Mouse (Mus musculus) cerebellum, postnatal 4 days (tissue): ENCODE measurements at regions not wholly inside any gene's neighbourhood (a gene's known extent, or its start where the extent isn't known, plus 50 kb on each side); places are given as distances from the start of the nearest gene placed in this dataset.

ENCODE experiments used
- DNase-seq, 2 experiments: peaks; one replicate each; pipeline ENCODE4 v3.0.0; 2022; ENCODE audit warnings: low spot score in 2 of 2, mixed read lengths in 1 of 2

DNA sequence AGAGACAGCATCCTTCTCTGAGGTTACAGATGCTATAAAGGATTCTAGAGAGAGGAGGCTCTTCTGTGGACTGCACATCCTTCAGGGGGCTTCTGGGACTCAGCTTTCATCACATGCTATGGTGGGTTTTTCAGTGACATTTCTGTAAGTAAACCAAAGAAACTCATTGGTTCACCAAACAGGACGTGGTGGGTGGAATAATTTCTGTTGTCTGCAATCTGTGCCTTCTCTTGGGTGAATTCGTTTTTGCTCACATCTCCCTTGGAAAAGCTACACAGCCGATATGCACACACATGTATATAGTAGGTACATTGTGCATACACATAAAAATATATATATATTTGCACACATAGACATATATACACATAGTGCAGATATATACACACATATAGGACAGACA lies 110.2 kb downstream of the Chst1 start:
- DNase-seq, result no peak

DNA sequence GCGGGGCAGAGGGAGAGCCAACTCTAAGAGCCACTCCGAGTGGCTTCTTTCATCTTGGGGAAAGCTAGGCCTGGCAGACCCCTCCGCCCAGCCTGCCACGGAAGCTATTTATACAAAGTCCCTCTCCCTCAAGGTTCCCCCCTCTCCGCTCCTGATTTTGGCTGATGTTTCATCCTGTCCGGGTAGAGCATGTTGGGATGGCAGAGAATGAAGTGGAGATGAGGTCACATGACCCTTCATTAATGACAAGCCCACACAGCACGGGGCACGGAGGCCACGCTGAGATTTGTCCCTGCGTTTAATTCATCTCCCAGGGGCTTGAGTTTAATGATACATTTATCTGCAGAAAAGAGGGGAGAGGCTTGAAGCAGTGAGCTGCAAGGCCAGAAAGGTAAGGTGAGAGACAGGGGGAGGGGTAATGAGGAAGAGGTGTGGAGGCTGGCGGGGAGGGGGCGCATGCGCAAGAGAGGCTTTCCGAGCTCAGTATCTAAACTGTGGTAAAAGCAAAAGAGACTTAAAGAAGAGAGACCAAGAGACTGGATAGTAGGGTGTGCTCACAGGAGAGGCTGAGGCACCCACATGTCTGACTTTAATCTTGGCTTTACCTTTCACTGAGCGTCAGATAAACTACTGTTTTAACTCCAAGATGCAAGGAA lies 111.7 kb downstream of the Chst1 start:
- DNase-seq, result no peak

DNA sequence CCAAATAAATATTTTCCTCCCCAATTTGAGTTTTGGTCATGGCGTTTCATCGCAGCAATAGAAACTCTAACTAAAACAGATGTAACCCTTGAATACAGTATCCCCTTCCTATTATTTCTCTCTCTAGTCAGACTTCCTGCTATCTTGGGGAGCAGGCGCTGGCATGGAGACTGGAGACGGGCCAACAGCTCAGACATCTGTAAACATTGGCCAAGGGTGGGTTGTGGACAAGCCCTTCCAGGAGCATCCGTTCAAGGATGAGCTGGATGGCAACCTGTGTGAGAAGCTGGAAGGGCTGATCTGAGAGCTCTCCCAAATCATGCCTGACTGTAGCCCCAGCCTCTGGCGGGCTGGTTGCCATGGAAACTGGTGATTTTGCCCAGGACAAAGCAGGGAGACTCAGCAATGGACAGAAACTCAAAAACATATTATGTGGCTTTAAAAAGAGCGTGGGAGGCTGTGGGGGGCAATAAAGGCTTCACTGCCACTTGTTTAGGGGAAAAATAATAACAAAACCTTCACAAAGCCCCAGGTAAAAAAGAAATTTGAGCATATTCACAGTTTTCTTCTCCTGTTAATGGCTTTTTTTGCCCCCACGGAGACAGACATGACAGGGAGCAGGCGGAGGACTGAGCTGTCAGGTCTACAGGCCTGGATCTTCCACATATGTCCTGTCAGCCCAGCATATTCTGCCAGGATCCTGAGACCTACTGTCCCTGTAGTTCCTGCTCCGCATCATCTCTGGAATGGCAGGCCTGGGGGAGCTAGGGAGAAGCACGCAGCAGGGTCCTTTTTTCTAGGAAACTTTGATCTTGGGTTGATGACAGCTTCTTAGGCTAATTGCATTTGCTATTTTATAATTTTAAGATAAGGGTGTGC lies 113.0 kb downstream of the Chst1 start:
- DNase-seq, result peak in 1 of 2 experiments; percentile 60

DNA sequence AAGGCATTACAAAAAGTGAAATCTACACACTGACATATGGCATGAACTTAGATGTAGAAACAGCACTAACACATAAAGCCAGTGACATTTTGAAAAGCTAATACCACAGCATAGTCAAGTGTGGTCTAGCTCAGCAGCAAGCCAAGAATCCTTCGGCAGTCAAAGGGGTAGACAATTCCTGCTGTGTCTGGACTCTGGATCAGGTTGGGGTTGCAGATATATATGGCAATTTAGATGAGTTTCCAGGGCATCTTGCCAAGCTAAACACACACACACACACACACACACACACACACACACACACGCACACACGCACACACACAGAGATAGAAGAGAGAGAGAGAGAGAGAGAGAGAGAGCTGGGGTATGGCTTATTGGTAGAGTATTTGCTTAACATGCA lies 118.2 kb downstream of the Chst1 start:
- DNase-seq, result no peak

DNA sequence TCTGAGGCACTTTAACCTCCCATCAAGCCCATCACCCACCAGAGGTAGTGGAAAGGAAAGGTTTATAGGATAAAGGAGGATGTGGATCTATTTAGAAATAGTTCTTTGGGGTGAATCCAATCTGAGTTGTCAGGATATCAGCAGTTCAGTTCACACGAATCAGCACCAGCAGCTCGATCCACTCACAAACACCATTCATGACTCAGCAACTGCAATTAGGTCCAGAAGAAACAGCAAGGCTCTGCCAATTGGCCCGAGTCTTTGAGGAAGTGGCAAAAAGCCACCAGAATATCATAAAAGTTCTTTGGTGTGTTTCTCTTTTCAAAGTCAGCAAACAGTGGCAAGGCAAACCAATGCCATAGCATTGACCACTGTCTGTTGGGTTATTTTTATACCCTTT lies 122.4 kb downstream of the Chst1 start:
- DNase-seq, result no peak

DNA sequence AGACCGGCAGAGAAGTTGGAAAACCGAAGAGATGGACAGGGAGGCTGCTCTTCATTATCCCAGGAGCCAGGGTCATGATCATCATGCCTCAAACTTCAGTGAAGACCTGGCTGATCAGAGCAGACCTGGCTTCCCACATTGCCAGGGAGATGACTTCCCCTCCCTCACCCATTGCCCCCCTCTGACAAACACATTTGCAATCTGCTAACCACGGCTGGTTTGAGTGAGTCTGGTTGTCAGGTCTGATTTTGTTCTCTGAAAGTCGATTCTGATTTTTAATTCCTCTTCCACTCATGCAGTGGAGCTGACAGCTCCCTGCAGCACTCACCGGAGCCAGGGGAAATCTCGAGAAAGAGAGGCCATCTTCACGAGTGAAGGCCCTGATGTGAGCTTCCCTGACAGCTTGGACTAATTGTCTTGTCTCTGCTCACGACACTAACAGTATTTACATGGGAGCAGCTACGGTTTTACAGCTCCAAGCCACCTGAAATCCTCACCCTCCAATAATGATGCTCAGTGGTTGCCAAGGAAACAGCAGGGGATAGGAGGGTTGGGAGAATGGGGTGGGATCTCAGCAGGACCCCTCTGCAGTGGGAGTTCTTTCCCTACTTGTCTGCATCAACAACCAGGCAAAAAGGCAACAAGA lies 124.2 kb downstream of the Chst1 start:
- DNase-seq, result no peak

- DNase-seq, result no peak
Observed at GRCm38 (mm10) chr2:92726640-92727039, 127.1 kb downstream of the Chst1 start.

- DNase-seq, result no peak
Observed at GRCm38 (mm10) chr2:92727241-92727640, 127.7 kb downstream of the Chst1 start.

DNA sequence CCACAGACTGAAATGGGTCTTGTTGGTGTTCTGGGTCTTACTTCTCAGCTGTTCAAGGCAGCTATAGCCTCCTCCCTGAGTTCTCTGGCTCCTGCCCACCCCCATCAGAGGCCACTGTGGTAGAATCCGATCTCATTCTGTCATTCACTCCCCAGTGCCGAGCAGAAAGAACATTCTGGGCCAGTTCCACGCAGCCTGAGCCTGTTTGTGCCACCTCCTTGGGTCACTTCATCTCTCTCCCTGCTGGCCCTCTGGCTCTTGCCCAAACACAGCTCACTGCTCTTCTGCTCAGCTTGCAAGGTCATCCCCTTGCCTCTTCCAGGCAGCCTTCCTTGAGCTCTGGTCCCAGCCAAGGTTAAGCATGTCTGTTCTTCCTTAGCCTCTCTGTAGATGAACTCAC lies 128.9 kb downstream of the Chst1 start:
- DNase-seq, result no peak

DNA sequence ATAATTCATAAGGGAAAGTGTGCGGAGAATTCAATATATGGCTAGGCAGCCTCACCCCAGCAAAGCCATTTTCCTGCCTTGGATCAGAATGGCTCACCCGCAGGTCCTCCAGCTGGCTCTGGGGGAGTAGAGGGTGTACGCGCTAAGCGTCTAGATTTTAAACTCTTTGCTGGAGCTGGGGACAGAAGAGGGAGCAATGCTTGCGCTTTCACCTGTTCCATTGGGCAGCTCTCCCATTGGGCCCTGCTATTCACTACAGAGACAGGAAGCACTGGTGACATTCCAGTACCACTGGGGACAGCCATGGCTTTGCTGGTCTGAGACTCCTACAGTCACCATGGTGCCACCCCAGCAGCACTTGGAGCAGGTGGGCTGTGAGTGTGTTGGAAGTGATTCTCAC lies 130.9 kb downstream of the Chst1 start:
- DNase-seq, result no peak

DNA sequence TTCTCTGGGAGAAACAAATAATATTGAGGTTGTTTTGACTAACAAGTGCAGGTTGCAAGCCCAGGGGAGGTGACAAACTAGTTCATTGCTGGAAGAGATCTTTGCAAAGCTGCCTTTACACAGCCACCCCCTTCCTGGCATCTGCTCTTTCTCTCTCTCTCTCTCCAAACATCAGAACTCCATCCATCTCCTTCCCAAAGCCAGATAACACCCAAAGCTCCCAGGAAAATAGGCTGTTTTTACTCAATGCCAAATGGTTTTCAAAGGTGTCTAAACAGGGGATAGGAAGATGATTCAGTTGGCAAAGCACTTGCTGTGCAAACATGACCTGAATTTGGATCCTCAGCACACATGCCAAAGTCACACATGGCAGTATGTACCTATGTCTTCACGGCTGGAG lies 133.9 kb downstream of the Chst1 start:
- DNase-seq, result no peak

DNA sequence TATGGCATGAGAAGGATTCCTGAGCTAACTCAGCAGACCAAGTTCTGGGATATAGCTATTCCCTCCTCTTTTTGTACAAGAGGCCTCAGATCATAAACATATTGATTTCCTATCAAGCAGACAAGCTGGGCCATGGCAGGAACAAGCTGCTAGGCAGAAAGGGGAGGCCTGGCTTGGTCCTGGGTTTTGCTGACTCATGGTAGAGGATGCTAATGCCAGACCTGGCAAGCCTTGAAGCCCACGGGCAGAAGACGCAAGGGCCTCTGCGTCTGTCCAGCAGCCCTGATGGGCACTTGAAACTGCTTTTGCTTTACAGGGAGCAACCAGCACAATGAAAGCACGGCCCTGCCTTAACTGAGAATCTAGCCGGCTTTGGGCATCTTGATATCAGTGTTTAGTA lies 136.3 kb downstream of the Chst1 start:
- DNase-seq, result no peak

GRCm38 (mm10) chr2:92737301-92737700 lies 137.8 kb downstream of the Chst1 start:
- DNase-seq, result no peak

- peak in 1 of 2 experiments; percentile 19 for DNase-seq
Observed at GRCm38 (mm10) chr2:92739576-92739975, 140.1 kb downstream of the Chst1 start.

- DNase-seq, result no peak
Observed at GRCm38 (mm10) chr2:92740776-92741295, 141.3 kb downstream of the Chst1 start.

GRCm38 (mm10) chr2:92742025-92742424 lies 142.5 kb downstream of the Chst1 start:
- DNase-seq, result no peak

DNA sequence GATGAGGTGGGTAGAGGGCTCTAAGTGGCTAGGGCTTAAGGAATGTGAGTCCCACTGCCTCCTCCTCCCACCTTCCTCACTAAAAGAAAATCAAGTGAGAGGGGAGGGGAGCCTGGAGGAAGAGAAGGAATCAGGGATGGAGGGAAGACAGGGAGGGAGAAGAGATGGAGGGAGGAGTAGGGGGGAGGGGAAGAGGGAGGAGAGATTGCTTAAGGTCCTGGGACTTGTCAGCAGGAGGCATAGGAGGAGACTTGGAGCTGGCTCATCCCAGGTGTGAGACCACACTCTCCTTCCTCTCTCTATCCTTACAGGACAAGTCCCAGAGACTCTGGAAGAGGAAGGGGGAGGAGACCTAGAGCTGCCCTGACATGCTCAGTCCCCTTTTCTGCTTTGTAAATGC lies 143.2 kb downstream of the Chst1 start:
- no peak for DNase-seq

GRCm38 (mm10) chr2:92743152-92743551 lies 143.6 kb downstream of the Chst1 start:
- DNase-seq, result no peak

DNA sequence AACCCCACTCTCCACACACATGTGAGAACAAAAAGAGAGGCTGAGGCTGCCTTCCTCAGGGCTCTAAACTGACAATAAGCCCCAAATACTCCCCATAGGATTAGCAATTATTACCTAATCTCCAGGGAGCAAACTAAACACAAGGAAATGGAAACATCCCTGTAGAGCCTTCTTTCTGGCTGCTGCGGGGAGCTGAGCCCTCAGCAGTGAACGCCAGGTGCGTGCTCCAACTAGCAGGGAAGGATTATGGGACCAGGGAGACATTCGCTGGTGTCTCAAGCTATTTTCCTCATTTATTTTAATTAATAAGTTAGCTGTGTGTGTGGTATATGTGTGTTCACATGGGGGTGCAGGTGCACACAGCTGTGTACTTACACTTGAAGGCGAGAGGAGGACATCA lies 144.4 kb downstream of the Chst1 start:
- DNase-seq, result no peak

DNA sequence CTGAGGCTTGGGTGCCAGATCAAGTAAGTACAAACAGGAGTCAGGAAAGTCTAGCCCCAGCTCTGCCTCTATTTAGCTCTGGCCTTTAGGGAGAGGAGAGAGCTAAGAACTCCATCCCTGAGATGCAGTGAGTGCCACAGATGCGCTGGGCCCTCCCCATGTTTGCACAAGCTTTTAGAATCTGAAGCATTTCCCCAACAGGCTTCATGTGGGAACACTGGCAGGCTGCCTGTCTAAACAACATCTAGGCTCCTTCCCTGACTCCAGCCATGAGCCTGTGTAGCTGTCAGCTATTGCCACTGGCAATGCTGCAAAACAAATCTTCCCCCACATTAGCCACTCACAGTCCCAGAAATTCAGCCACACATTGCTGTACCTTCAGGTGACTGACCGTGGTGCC lies 147.9 kb downstream of the Chst1 start:
- DNase-seq, result no peak

- DNase-seq, result no peak
Observed at GRCm38 (mm10) chr2:92750116-92750515, 150.6 kb downstream of the Chst1 start.

DNA sequence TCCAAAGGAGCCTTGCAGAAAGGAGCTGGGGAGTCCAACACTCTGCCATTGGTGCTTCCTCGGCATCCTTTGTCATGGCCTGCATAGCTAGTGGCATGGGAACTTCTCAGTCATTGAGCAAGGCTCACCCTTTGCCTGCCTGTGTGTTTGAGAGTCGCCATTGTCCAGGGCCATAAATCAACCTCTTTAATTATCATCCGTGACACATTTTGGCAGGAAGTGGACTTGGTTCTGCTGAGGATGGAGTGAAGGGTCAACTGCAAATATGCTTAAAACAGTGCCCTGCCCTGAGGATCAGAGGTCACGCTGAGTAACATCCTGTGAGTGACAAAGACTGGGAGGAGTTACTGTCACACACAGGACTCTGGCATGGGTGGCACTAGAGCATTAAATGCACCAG lies 151.2 kb downstream of the Chst1 start:
- DNase-seq, result no peak

- no peak for DNase-seq
Observed at GRCm38 (mm10) chr2:92751256-92751655, 151.7 kb downstream of the Chst1 start.
